9 mouse cellular contexts compared by ENCODE assay signal in the genomic region with DNA sequence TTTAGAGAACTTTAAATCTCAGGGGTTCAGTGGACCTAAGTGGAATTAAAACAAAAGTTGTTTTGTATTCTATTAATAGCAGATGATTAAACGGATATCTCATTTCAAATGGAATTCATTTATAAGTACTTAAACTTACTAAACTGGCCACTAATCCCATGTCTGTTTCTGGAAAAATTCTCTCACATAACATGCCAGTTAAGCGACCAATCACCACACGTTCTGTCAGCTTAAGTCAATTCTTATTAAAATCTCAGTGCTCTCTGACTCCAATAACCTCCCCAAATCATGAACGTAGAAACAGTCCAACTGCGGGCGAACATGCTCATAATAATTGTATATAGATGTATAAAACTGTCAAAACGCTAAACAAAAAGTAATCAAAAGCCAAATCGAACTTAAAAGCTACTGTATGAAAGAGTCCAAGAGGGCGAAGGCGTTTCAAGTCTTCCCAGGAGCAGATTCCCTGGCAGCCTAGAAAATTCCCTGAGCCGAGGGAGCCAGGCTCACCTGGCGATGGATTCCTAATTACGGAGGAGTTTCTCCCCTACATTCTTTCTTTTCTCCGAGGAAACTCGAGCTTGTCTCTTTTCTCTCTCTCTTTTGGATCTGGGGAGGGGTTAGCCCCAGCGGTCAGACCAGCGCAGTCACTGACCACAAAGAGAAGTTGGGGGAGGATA. TPM values are rescaled to one million over a fixed set of nuclear protein-coding genes. Genes with fewer than 3 reads are reported as not detected.
DNase-seq lines count a peak whose midpoint lies in the region; ATAC-seq and TF ChIP-seq lines count a peak whose summit lies in the region.
"Had no signal": no experiment of that assay in that cellular context is flagged by ENCODE, and none has a peak within 500 bp of the region (broad histone marks: within the 10 kb centered on the region; RNA-seq: fewer than 3 reads in every experiment).

No protein-coding gene starts in this region.

- TF ChIP-seq POLR2A in brain, embryonic 14.5 days (IDR thresholded peaks at IDR 0.05; ENCODE audit: borderline replicate concordance, extremely low read depth, insufficient read depth, insufficient read length, poor library complexity, severe bottlenecking), result no peak

- no peak for TF ChIP-seq CTCF in brain, embryonic 14.5 days (IDR thresholded peaks at IDR 0.05; ENCODE audit: borderline replicate concordance, extremely low read depth, insufficient read depth, insufficient read length)

- intact Hi-C loops in left cerebral cortex, postnatal 4 days (cut with DNase I), result no loop called here

- H3K36me3 ChIP-seq in heart, embryonic 12.5 days, result no peaks in the 10 kb centered on the region
- no peaks in the 10 kb centered on the region for H3K36me3 ChIP-seq in hindbrain, embryonic 14.5 days (replicated peaks; ENCODE audit: control insufficient read depth, insufficient read depth)
- H3K36me3 ChIP-seq in midbrain, embryonic 13.5 days, result no peaks in the 10 kb centered on the region

- H3K27ac ChIP-seq in heart, embryonic 12.5 days (ENCODE audit: poor library complexity, severe bottlenecking), result no peak overlapping the region
- no peak overlapping the region for H3K27ac ChIP-seq in hindbrain, embryonic 14.5 days
- H3K27ac ChIP-seq in midbrain, embryonic 13.5 days, result no peak overlapping the region

- H3K9ac ChIP-seq in heart, embryonic 12.5 days, result peak overlapping the region; percentile 68
- H3K9ac ChIP-seq in hindbrain, embryonic 14.5 days, result peak overlapping the region; percentile 16; the same call in 1 of the 2 replicates
- H3K9ac ChIP-seq in midbrain, embryonic 13.5 days (replicated peaks), result no peak overlapping the region

- peak overlapping the region; percentile 62 for H3K4me3 ChIP-seq in heart, embryonic 12.5 days
- H3K4me3 ChIP-seq in hindbrain, embryonic 14.5 days (replicated peaks; ENCODE audit: low read length), result peak overlapping the region; percentile 48
- H3K4me3 ChIP-seq in midbrain, embryonic 13.5 days (replicated peaks), result peak overlapping the region; percentile 55

- no peak for DNase-seq in heart, adult 8-10 months (ENCODE audit: low spot score)
- peak; percentile 6 for DNase-seq in brain, embryonic 14.5 days (ENCODE audit: low read depth)
- no peak for DNase-seq in hindbrain, embryonic 14.5 days (ENCODE audit: low spot score)
- DNase-seq in cerebellum, postnatal 14 days, result no peak
- no peak for DNase-seq in cerebellum, adult 9-11 months
- no peak for DNase-seq in left cerebral cortex, postnatal 4 days

- no peaks in the 10 kb centered on the region for H3K27me3 ChIP-seq in heart, embryonic 12.5 days (replicated peaks)
- H3K27me3 ChIP-seq in hindbrain, embryonic 14.5 days (ENCODE audit: control insufficient read depth, insufficient read depth, low read length), result peaks cover 36% of the 10 kb centered on the region
- peaks cover 47% of the 10 kb centered on the region for H3K27me3 ChIP-seq in midbrain, embryonic 13.5 days

- WGBS in heart, embryonic 12.5 days, result 10% methylated on average over 17 of the region's 17 CpGs
- 10% methylated on average over 17 of the region's 17 CpGs for WGBS in hindbrain, embryonic 14.5 days
- WGBS in midbrain, embryonic 13.5 days, result 8% methylated on average over 17 of the region's 17 CpGs

- no peaks in the 10 kb centered on the region for H3K9me3 ChIP-seq in heart, embryonic 12.5 days (replicated peaks)
- H3K9me3 ChIP-seq in hindbrain, embryonic 14.5 days (ENCODE audit: control insufficient read depth, low read length), result no peaks in the 10 kb centered on the region
- H3K9me3 ChIP-seq in midbrain, embryonic 13.5 days, result no peaks in the 10 kb centered on the region

- no peak for ATAC-seq in heart, embryonic 12.5 days (ENCODE audit: insufficient number of reproducible peaks, low FRiP score)
- no peak for ATAC-seq in hindbrain, embryonic 14.5 days (ENCODE audit: low FRiP score)
- ATAC-seq in midbrain, embryonic 13.5 days, result no peak

- H3K4me2 ChIP-seq in heart, embryonic 12.5 days, result peak overlapping the region; percentile 74
- H3K4me2 ChIP-seq in hindbrain, embryonic 14.5 days (replicated peaks), result peak overlapping the region; percentile 97
- peak overlapping the region; percentile 96 for H3K4me2 ChIP-seq in midbrain, embryonic 13.5 days (replicated peaks)

- H3K4me1 ChIP-seq in heart, embryonic 12.5 days (replicated peaks), result peaks cover 4% of the 10 kb centered on the region
- H3K4me1 ChIP-seq in hindbrain, embryonic 14.5 days (replicated peaks; ENCODE audit: control insufficient read depth, insufficient read depth, low read length), result 0 out of 2 replicates have a peak, but pooled peaks cover 6% of the 10 kb centered on the region
- peaks cover 18% of the 10 kb centered on the region for H3K4me1 ChIP-seq in midbrain, embryonic 13.5 days (replicated peaks)

RNA-seq across cellular contexts. Expression of gene Baiap2l1, which starts 1.0 kb away (rescaled TPM):
- polyA plus RNA-seq in heart, embryonic 12.5 days (2016; fragmentation: Nextera tagmentation; extraction: Ambion mirVana), result 11.5 and 11.9 TPM in 2 replicates
- total RNA-seq in heart, adult 8-10 months (2022), result 10 to 100 TPM in 1 of 4 experiments, 1 to 10 TPM in 3; 6.4 to 10.6 (median 8.3) TPM
- 0.55 and 0.89 TPM in 2 replicates for polyA plus RNA-seq in brain, embryonic 14.5 days (2012; rRNA removed)
- polyA plus RNA-seq in hindbrain, embryonic 14.5 days (2014; fragmentation: Nextera tagmentation; extraction: Ambion mirVana), result 1.8 and 2.1 TPM in 2 replicates
- 1.5 and 1.7 TPM in 2 replicates for polyA plus RNA-seq in midbrain, embryonic 13.5 days (2015; fragmentation: Nextera tagmentation; extraction: Ambion mirVana)
- under 1 TPM; 0.24 to 0.36 TPM for total RNA-seq in left cerebral cortex, postnatal 4 days (2021)
- total RNA-seq: MEL had no signal
